Mouse (Mus musculus) ES-E14 (cell line): ENCODE measurements around the gene Hnrnpl. TPM values are rescaled to one million over a fixed set of nuclear protein-coding genes. Genes with fewer than 3 reads are reported as not detected.

Experiments
- DNase-seq: peaks from one replicate; pipeline ENCODE4 v3.0.0-alpha.2; 2013; ENCODE audit warnings: low read depth, low spot score
- H3K27ac ChIP-seq: 2 replicates; pipeline ENCODE4 v1.5.1; 2012; ENCODE audit warnings: low read depth, mild to moderate bottlenecking, low read length, moderate library complexity, mixed read lengths; ENCODE audit not compliant: poor library complexity, insufficient read depth, severe bottlenecking
- H3K36me3 ChIP-seq: 2 replicates; pipeline ENCODE4 v1.6.1; 2012; ENCODE audit warnings: mild to moderate bottlenecking, low read length, moderate library complexity, mixed read lengths; ENCODE audit not compliant: control insufficient read depth, poor library complexity, insufficient read depth, severe bottlenecking
- H3K4me1 ChIP-seq, 2 experiments: fragments of 150-350 bp in 1 of 2; sonication (generic) in 1 of 2; 2 replicates each; pipeline ENCODE4 v1.6.1; 2012; ENCODE audit warnings: low read length in 2 of 2, mild to moderate bottlenecking in 1 of 2, mixed read lengths in 1 of 2; ENCODE audit not compliant: control insufficient read depth in 2 of 2, insufficient read depth in 2 of 2, poor library complexity in 1 of 2
- H3K4me3 ChIP-seq, 2 experiments: fragments of 150-350 bp in 1 of 2; sonication (generic) in 1 of 2; 2 replicates each; pipeline ENCODE4 v1.5.1; 2012; ENCODE audit warnings: low read length in 2 of 2, low read depth in 1 of 2, mild to moderate bottlenecking in 1 of 2, mixed read lengths in 1 of 2; ENCODE audit not compliant: insufficient read depth in 1 of 2, poor library complexity in 1 of 2, severe bottlenecking in 1 of 2
- H3K9ac ChIP-seq: 2 replicates; pipeline ENCODE4 v1.6.1; 2012; ENCODE audit warnings: low read depth, mild to moderate bottlenecking, low read length, mixed read lengths; ENCODE audit not compliant: poor library complexity, insufficient read depth, severe bottlenecking
- H3K9me3 ChIP-seq: fragments of 150-350 bp; sonication (generic); 2 replicates; pipeline ENCODE4 v1.6.1; 2012; ENCODE audit warnings: low read depth, mild to moderate bottlenecking, low read length; ENCODE audit not compliant: control insufficient read depth, insufficient read depth
- CHD2 ChIP-seq: IDR thresholded peaks from 2 replicates; pipeline ENCODE4 v1.6.1; 2014; ENCODE audit warnings: mild to moderate bottlenecking, low read depth, low read length, inconsistent platforms
- HCFC1 ChIP-seq: IDR thresholded peaks from 2 replicates; pipeline ENCODE4 v1.6.1; 2012; ENCODE audit warnings: low read length, inconsistent platforms, borderline replicate concordance; ENCODE audit not compliant: insufficient read depth
- MAFK ChIP-seq: IDR thresholded peaks from 2 replicates; pipeline ENCODE4 v1.6.1; 2014; ENCODE audit warnings: mild to moderate bottlenecking, low read depth, low read length, inconsistent platforms; ENCODE audit not compliant: insufficient read depth
- ZC3H11A ChIP-seq: IDR thresholded peaks from 2 replicates; pipeline ENCODE4 v1.6.1; 2012; ENCODE audit warnings: low read depth, mild to moderate bottlenecking, inconsistent platforms, low read length, borderline replicate concordance
- ZNF384 ChIP-seq: IDR thresholded peaks from 2 replicates; pipeline ENCODE4 v1.6.1; 2012; ENCODE audit warnings: low read depth, low read length, inconsistent platforms
- in situ Hi-C, 2 experiments: fragments of 600-800 bp; cut with MboI; formaldehyde crosslinking; loops; one replicate each; pipeline ENCODE4 v1.15.1; 2025; ENCODE audit warnings: low sequenced_read_pairs in 2 of 2, inconsistent platforms in 1 of 2; ENCODE audit not compliant: unreplicated experiment in 2 of 2
- total RNA-seq: library from RNA; depleted of rRNA; stranded (reverse); fragments of 300-350 nt; gene quantifications from 2 replicates; pipeline ENCODE4 v1.2.3, GENCODE M21; 2012

Hnrnpl gene
- total RNA-seq, 1 experiment, result 464 TPM

GRCm38 (mm10) chr7:28815230-28815629 is 6.9 kb downstream of the Hnrnpl start:
- Histone ChIP-seq H3K36me3 (peaks cover 79% of the 10 kb centered on the region), H3K9ac (0 out of 2 replicates have a peak overlapping the region, but pooled peaks have one; percentile 0), H3K27ac (no peak overlapping the region), H3K4me3 (no peak overlapping the region), H3K4me1 (peaks cover 1 to 22% of the 10 kb centered on the region in 2 experiments; a peak in 3 of 4 replicates), H3K9me3 (no peaks in the 10 kb centered on the region)
- DNase-seq, result no peak
- TF ChIP-seq ZNF384 (no peak), ZC3H11A (no peak), HCFC1 (no peak), MAFK (no peak), CHD2 (no peak)
- in situ Hi-C loops, result no loop called here

GRCm38 (mm10) chr7:28816201-28816600 is 7.9 kb downstream of the Hnrnpl start:
- no peak overlapping the region; the same call in 1 of the 2 replicates for H3K9ac ChIP-seq
- H3K4me3 ChIP-seq, result peak overlapping the region in 1 of 2 experiments; percentile 0; a peak in 1 of 4 replicates
- peaks cover 88% of the 10 kb centered on the region for H3K36me3 ChIP-seq
- TF ChIP-seq HCFC1 (no peak), ZC3H11A (no peak), CHD2 (no peak)
- H3K4me1 ChIP-seq, result peaks cover 1 to 30% of the 10 kb centered on the region in 2 experiments; a peak in 3 of 4 replicates
- DNase-seq, result no peak
- H3K9me3 ChIP-seq, result no peaks in the 10 kb centered on the region
- H3K27ac ChIP-seq, result no peak overlapping the region
- in situ Hi-C loops, result no loop called here

- Histone ChIP-seq H3K4me1 (peaks cover 1 to 33% of the 10 kb centered on the region in 2 experiments; a peak in 3 of 4 replicates), H3K36me3 (peaks cover 93% of the 10 kb centered on the region), H3K9ac (0 out of 2 replicates have a peak overlapping the region, but pooled peaks have one; percentile 8), H3K27ac (no peak overlapping the region), H3K9me3 (no peaks in the 10 kb centered on the region), H3K4me3 (peak overlapping the region in 1 of 2 experiments; percentile 20; a peak in 1 of 4 replicates)
- no peak for DNase-seq
- in situ Hi-C loops, result no loop called here
- TF ChIP-seq ZC3H11A (no peak), HCFC1 (no peak), MAFK (no peak), ZNF384 (no peak), CHD2 (no peak)
These were observed 8.6 kb downstream of the Hnrnpl start for GRCm38 (mm10) chr7:28816920-28817319.

GRCm38 (mm10) chr7:28817524-28817923 is 9.2 kb downstream of the Hnrnpl start:
- Histone ChIP-seq H3K4me1 (peaks cover 1 to 36% of the 10 kb centered on the region in 2 experiments; a peak in 3 of 4 replicates), H3K4me3 (peak overlapping the region in 1 of 2 experiments; percentile 20; a peak in 1 of 4 replicates), H3K9ac (no peak overlapping the region), H3K36me3 (peaks cover 92% of the 10 kb centered on the region), H3K27ac (no peak overlapping the region), H3K9me3 (no peaks in the 10 kb centered on the region)
- in situ Hi-C loops, result no loop called here
- DNase-seq, result no peak
- TF ChIP-seq HCFC1, result no peak
- no peak for TF ChIP-seq ZC3H11A
- TF ChIP-seq MAFK, result no peak
- no peak for TF ChIP-seq CHD2
- no peak for TF ChIP-seq ZNF384

GRCm38 (mm10) chr7:28817957-28818356 is 9.6 kb downstream of the Hnrnpl start:
- Histone ChIP-seq H3K36me3 (peaks cover 91% of the 10 kb centered on the region), H3K9me3 (no peaks in the 10 kb centered on the region), H3K27ac (no peak overlapping the region), H3K4me3 (no peak overlapping the region), H3K4me1 (peaks cover 0 to 36% of the 10 kb centered on the region in 2 experiments; a peak in 3 of 4 replicates), H3K9ac (0 out of 2 replicates have a peak overlapping the region, but pooled peaks have one; percentile 23)
- no peak for TF ChIP-seq CHD2
- TF ChIP-seq ZC3H11A, result no peak
- TF ChIP-seq ZNF384, result no peak
- TF ChIP-seq HCFC1, result no peak
- TF ChIP-seq MAFK, result no peak
- in situ Hi-C loops, result no loop called here
- DNase-seq, result no peak
